Mouse (Mus musculus) hindbrain, embryonic 16.5 days (tissue): ENCODE data around the gene Tdrd9. TPM values are rescaled to one million over a fixed set of nuclear protein-coding genes. Genes with fewer than 3 reads are reported as not detected.
"Not testable (repeated sequence)": the region's sequence is repeated elsewhere in the genome, so short reads cannot be mapped to it uniquely, and the experiment has no call there.

ENCODE experiments used
- ATAC-seq: fragments of 200-750 bp; cut with Nextera tagmentation; 2 replicates; pipeline ENCODE4 v1.8.0; 2017; ENCODE audit warnings: moderate TSS enrichment, moderate library complexity
- H3K27ac ChIP-seq: fragments of 300-500 bp; sonication (generic); 2 replicates; pipeline ENCODE4 v1.5.1; 2014; ENCODE audit warnings: low read depth, mild to moderate bottlenecking, control low read depth, low read length, moderate library complexity
- H3K27me3 ChIP-seq: fragments of 300-500 bp; sonication (generic); replicated peaks from 2 replicates; pipeline ENCODE4 v1.6.1; 2014; ENCODE audit warnings: low read length; ENCODE audit not compliant: control insufficient read depth, insufficient read depth
- H3K36me3 ChIP-seq: fragments of 300-500 bp; sonication (generic); 2 replicates; pipeline ENCODE4 v1.6.1; 2014; ENCODE audit warnings: mild to moderate bottlenecking, low read length, moderate library complexity, mixed read lengths; ENCODE audit not compliant: control insufficient read depth, insufficient read depth
- H3K4me1 ChIP-seq: fragments of 300-500 bp; sonication (generic); 2 replicates; pipeline ENCODE4 v1.6.1; 2014; ENCODE audit warnings: low read depth, low read length; ENCODE audit not compliant: control insufficient read depth, insufficient read depth
- H3K4me2 ChIP-seq: fragments of 300-500 bp; sonication (generic); 2 replicates; pipeline ENCODE4 v1.6.1; 2014; ENCODE audit warnings: mild to moderate bottlenecking, low read length, control low read depth, moderate library complexity
- H3K4me3 ChIP-seq: fragments of 300-500 bp; sonication (generic); 2 replicates; pipeline ENCODE4 v1.5.1; 2014; ENCODE audit warnings: mild to moderate bottlenecking, low read length, control low read depth, moderate library complexity
- H3K9ac ChIP-seq: fragments of 300-500 bp; sonication (generic); 2 replicates; pipeline ENCODE4 v1.6.1; 2014; ENCODE audit warnings: low read depth, mild to moderate bottlenecking, control low read depth, low read length, moderate library complexity
- H3K9me3 ChIP-seq: fragments of 300-500 bp; sonication (generic); 2 replicates; pipeline ENCODE4 v1.6.1; 2014; ENCODE audit warnings: mild to moderate bottlenecking, low read length, moderate library complexity; ENCODE audit not compliant: control insufficient read depth
- WGBS: fragments of 180-500 bp; shearing (Covaris S2); extraction: QIAGEN DNeasy Blood & Tissue Kit; methylation state at CpG from one replicate; pipeline ENCODE4 v1.1.7; 2014; 5-methylcytosine and 5-hydroxymethylcytosine counted together
- polyA plus RNA-seq: library from polyadenylated mRNA; unstranded; fragments of >200 nt; fragmentation: Nextera tagmentation; extraction: Ambion mirVana; gene quantifications from 2 replicates; pipeline ENCODE4 v1.2.1, GENCODE M21; 2015

Gene Tdrd9
- polyA plus RNA-seq, 1 experiment from 2014 or later: 0.24 TPM

- not testable (repeated sequence) for ATAC-seq, H3K27ac ChIP-seq, H3K36me3 ChIP-seq, H3K4me1 ChIP-seq, H3K9me3 ChIP-seq, H3K9ac ChIP-seq, H3K27me3 ChIP-seq, H3K4me2 ChIP-seq, H3K4me3 ChIP-seq
- WGBS: 72% methylated on average over 6 of the region's 6 CpGs
Observed at GRCm38 (mm10) chr12:112035341-112036100, 64.2 kb downstream of the Tdrd9 start.

GRCm38 (mm10) chr12:112038441-112038840 lies 67.1 kb downstream of the Tdrd9 start:
- Histone ChIP-seq H3K9ac (no peak overlapping the region), H3K36me3 (no peaks in the 10 kb centered on the region), H3K9me3 (no peaks in the 10 kb centered on the region), H3K27ac (no peak overlapping the region), H3K4me2 (no peak overlapping the region), H3K4me1 (no peaks in the 10 kb centered on the region), H3K27me3 (no peaks in the 10 kb centered on the region), H3K4me3 (no peak overlapping the region)
- 96% methylated on average over 10 of the region's 10 CpGs for WGBS
- ATAC-seq: no peak

GRCm38 (mm10) chr12:112039169-112039568 lies 67.8 kb downstream of the Tdrd9 start:
- Histone ChIP-seq H3K36me3 (no peaks in the 10 kb centered on the region), H3K9me3 (no peaks in the 10 kb centered on the region), H3K9ac (no peak overlapping the region), H3K4me1 (no peaks in the 10 kb centered on the region), H3K27ac (no peak overlapping the region), H3K4me3 (no peak overlapping the region), H3K27me3 (no peaks in the 10 kb centered on the region), H3K4me2 (no peak overlapping the region)
- no peak for ATAC-seq
- WGBS: 93% methylated on average over 10 of the region's 10 CpGs

GRCm38 (mm10) chr12:112042681-112043080 lies 71.3 kb downstream of the Tdrd9 start:
- no peak for ATAC-seq
- H3K27me3 ChIP-seq: no peaks in the 10 kb centered on the region
- no peak overlapping the region for H3K4me2 ChIP-seq

GRCm38 (mm10) chr12:112077651-112078050 lies 106.3 kb downstream of the Tdrd9 start:
- no peaks in the 10 kb centered on the region for H3K9me3 ChIP-seq
- H3K27me3 ChIP-seq: no peaks in the 10 kb centered on the region
- H3K4me2 ChIP-seq: no peak overlapping the region
- H3K36me3 ChIP-seq: no peaks in the 10 kb centered on the region
- no peak overlapping the region for H3K4me3 ChIP-seq
- no peaks in the 10 kb centered on the region for H3K4me1 ChIP-seq
- no peak overlapping the region for H3K9ac ChIP-seq
- ATAC-seq: no peak
- H3K27ac ChIP-seq: no peak overlapping the region
- 9% methylated on average over 6 of the region's 6 CpGs for WGBS

More at GRCm38 (mm10) chr12:112042681-112043080, 71.3 kb downstream of the Tdrd9 start:
- no peaks in the 10 kb centered on the region for H3K36me3 ChIP-seq
- no peak overlapping the region for H3K4me3 ChIP-seq
- WGBS: 88% methylated on average over 14 of the region's 14 CpGs
- no peaks in the 10 kb centered on the region for H3K9me3 ChIP-seq
- no peak overlapping the region for H3K27ac ChIP-seq
- no peak overlapping the region for H3K9ac ChIP-seq
- H3K4me1 ChIP-seq: no peaks in the 10 kb centered on the region

- Histone ChIP-seq H3K36me3 (no peaks in the 10 kb centered on the region), H3K9me3 (no peaks in the 10 kb centered on the region), H3K4me1 (no peaks in the 10 kb centered on the region), H3K9ac (no peak overlapping the region), H3K27me3 (no peaks in the 10 kb centered on the region), H3K27ac (no peak overlapping the region), H3K4me2 (no peak overlapping the region), H3K4me3 (no peak overlapping the region)
- WGBS: 77% methylated on average over 8 of the region's 8 CpGs
- ATAC-seq: no peak
Observed at GRCm38 (mm10) chr12:112079911-112080310, 108.6 kb downstream of the Tdrd9 start.

- H3K27ac ChIP-seq: no peak overlapping the region
- no peak overlapping the region for H3K4me2 ChIP-seq
- no peak overlapping the region for H3K4me3 ChIP-seq
- no peaks in the 10 kb centered on the region for H3K9me3 ChIP-seq
- no peaks in the 10 kb centered on the region for H3K27me3 ChIP-seq
- H3K4me1 ChIP-seq: no peaks in the 10 kb centered on the region
- WGBS: 93% methylated on average over 4 of the region's 4 CpGs
- ATAC-seq: no peak
- no peaks in the 10 kb centered on the region for H3K36me3 ChIP-seq
- no peak overlapping the region for H3K9ac ChIP-seq
Observed at GRCm38 (mm10) chr12:112080911-112081310, 109.6 kb downstream of the Tdrd9 start.

- no peak overlapping the region for H3K27ac ChIP-seq
- no peak for ATAC-seq
- H3K4me3 ChIP-seq: no peak overlapping the region
- no peaks in the 10 kb centered on the region for H3K27me3 ChIP-seq
- no peaks in the 10 kb centered on the region for H3K9me3 ChIP-seq
- no peak overlapping the region for H3K4me2 ChIP-seq
- 58% methylated on average over 1 of the region's 1 CpGs for WGBS
- no peaks in the 10 kb centered on the region for H3K36me3 ChIP-seq
- no peaks in the 10 kb centered on the region for H3K4me1 ChIP-seq
- no peak overlapping the region for H3K9ac ChIP-seq
Observed at GRCm38 (mm10) chr12:112082241-112082640, 110.9 kb downstream of the Tdrd9 start.

- no peak overlapping the region for H3K27ac ChIP-seq
- no peak overlapping the region for H3K9ac ChIP-seq
- peaks cover 3% of the 10 kb centered on the region; the same call in 1 of the 2 replicates for H3K4me1 ChIP-seq
- H3K36me3 ChIP-seq: no peaks in the 10 kb centered on the region
- no peaks in the 10 kb centered on the region for H3K9me3 ChIP-seq
- no peak overlapping the region for H3K4me3 ChIP-seq
- 56% methylated on average over 3 of the region's 3 CpGs for WGBS
- H3K27me3 ChIP-seq: no peaks in the 10 kb centered on the region
- no peak overlapping the region for H3K4me2 ChIP-seq
- no peak for ATAC-seq
Observed at GRCm38 (mm10) chr12:112086250-112086649, 114.9 kb downstream of the Tdrd9 start.
